Mouse (Mus musculus): ENCODE data around the gene Olfr272. TPM values are rescaled to one million over a fixed set of nuclear protein-coding genes. Genes with fewer than 3 reads are reported as not detected.
A peak's percentile ranks its signal among the peaks of the same experiment; 100 is the strongest.

Olfr272 gene
- not detected in 2 replicates for polyA plus RNA-seq (2014; fragmentation: Nextera tagmentation; extraction: Ambion mirVana)

DNA sequence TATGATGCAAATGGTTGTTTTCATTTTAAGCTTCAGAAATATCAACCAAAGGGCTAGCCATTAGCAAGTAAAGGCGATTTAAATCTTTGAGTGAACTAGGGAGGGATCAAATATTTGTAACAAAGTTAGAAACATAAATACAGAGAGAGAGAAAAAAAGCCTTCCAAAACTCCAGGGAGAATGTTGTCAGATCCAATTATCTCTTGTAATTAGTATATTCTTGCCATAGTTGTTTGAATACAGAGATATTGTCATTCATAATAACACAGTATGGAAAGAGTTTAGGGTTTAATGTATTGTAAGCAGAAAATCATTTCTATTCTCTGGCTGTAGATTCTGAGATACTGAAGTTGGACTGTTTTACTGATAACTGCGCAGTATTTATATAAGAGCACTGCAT, at the start of gene Olfr272:
Gene Olfr272 (minus strand): TSS at position 101 of the 400 bp plus-strand sequence.
- 74% methylated on average over 2 of the region's 2 CpGs for WGBS
- no peak for ATAC-seq (ENCODE audit: insufficient read depth)

DNA sequence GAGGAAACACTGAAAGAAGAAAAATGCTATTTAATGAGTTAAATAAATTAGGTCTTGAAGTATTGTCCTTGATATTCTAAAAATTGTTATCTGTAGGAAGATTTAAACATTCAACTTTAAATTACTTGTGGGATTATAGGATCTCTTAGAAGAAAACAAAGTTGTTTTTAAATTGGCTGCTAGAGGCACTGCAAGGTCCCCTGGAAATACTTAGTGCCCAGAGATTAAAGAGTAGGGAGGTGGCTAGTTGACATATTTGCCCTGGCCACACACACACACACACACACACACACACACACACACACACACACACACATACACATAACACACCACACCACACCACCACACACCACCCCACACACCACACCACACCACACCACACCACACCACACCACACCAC, 45.3 kb upstream of the Olfr272 start, which contains the start of gene Olfr270:
Gene Olfr270 (plus strand): TSS at position 301 of the 400 bp plus-strand sequence.
- Histone ChIP-seq H3K36me3 (ENCODE audit: insufficient read depth) (no peaks in the 10 kb centered on the region), H3K4me1 (ENCODE audit: insufficient read depth) (no peaks in the 10 kb centered on the region), H3K4me3 (ENCODE audit: low read depth, low read length) (no peak within 1 kb of the TSS), H3K9ac (no peak within 1 kb of the TSS), H3K4me2 (no peak within 1 kb of the TSS), H3K9me3 (ENCODE audit: low read depth, low read length) (no peaks in the 10 kb centered on the region), H3K27ac (ENCODE audit: low read depth) (no peak within 1 kb of the TSS), H3K27me3 (ENCODE audit: insufficient read depth, low read length) (no peaks in the 10 kb centered on the region)
- DNase-seq (no peak), ATAC-seq (ENCODE audit: insufficient read depth) (no peak)
- no peak for TF ChIP-seq CTCF (IDR thresholded peaks at IDR 0.05; ENCODE audit: low read depth)

More for the DNA sequence above, at the start of gene Olfr272:
- DNase-seq: no peak
- Histone ChIP-seq H3K9ac (no peak within 1 kb of the TSS), H3K27me3 (ENCODE audit: insufficient read depth, low read length) (no peaks in the 10 kb centered on the region), H3K9me3 (ENCODE audit: low read depth, low read length) (no peaks in the 10 kb centered on the region), H3K36me3 (ENCODE audit: insufficient read depth) (no peaks in the 10 kb centered on the region), H3K4me1 (ENCODE audit: insufficient read depth) (no peaks in the 10 kb centered on the region), H3K4me3 (ENCODE audit: low read depth, low read length) (no peak within 1 kb of the TSS), H3K4me2 (no peak within 1 kb of the TSS), H3K27ac (ENCODE audit: low read depth) (no peak within 1 kb of the TSS)
- no peak for TF ChIP-seq CTCF (IDR thresholded peaks at IDR 0.05; ENCODE audit: low read depth)

DNA sequence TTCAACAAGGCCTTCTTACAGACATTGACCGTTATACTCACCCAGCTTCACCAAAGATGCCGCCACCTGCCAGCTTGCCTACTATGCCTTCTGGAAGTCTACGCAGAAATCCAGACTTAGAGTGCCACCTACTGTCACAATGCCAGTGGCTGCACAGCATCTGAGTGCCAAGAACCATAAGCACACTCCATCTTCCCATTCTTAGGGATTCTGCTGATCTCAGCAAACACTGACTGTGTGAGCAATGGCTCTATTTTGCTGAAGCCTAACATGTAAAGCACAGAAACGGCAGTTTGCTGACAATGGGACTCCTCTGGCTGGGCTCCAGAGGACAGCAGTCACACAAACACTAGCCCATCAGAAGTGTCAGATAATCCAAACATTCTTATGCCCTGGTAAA, 39.7 kb upstream of the Olfr272 start:
- TF ChIP-seq CTCF (IDR thresholded peaks at IDR 0.05; ENCODE audit: low read depth): peak; percentile 62
- Histone ChIP-seq H3K9ac (no peak overlapping the region), H3K4me1 (ENCODE audit: insufficient read depth) (no peaks in the 10 kb centered on the region), H3K27ac (ENCODE audit: low read depth) (no peak overlapping the region), H3K4me3 (ENCODE audit: low read depth, low read length) (no peak overlapping the region), H3K36me3 (ENCODE audit: insufficient read depth) (no peaks in the 10 kb centered on the region), H3K9me3 (ENCODE audit: low read depth, low read length) (no peaks in the 10 kb centered on the region), H3K27me3 (ENCODE audit: insufficient read depth, low read length) (no peaks in the 10 kb centered on the region), H3K4me2 (no peak overlapping the region)
- 33% methylated on average over 4 of the region's 4 CpGs for WGBS
- peak; percentile 87 for ATAC-seq (ENCODE audit: insufficient read depth)
- DNase-seq: peak; percentile 83

DNA sequence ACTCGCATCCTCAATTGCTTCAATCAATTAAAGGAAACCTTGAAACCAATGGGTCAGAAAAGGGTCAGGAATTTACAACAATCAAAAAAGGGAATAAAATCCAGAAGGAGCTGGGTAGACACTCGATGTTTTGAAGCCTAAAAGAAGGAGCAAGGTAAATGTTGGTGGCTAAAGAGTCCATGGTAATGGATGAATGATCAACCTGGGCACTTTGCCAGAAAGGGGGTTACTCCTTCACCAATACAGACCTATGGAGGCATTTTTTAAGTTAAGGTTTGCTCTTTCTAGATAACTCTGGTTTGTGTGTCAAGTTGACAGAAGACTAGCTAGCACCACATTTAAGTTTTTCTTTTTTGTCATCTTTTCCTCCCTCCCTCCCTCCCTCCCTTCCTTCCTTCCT, 30.0 kb upstream of the Olfr272 start:
- Histone ChIP-seq H3K27me3 (ENCODE audit: insufficient read depth, low read length) (no peaks in the 10 kb centered on the region), H3K36me3 (ENCODE audit: insufficient read depth) (no peaks in the 10 kb centered on the region), H3K4me3 (ENCODE audit: low read depth, low read length) (no peak overlapping the region), H3K4me1 (ENCODE audit: insufficient read depth) (no peaks in the 10 kb centered on the region), H3K9ac (no peak overlapping the region), H3K27ac (ENCODE audit: low read depth) (no peak overlapping the region), H3K9me3 (ENCODE audit: low read depth, low read length) (no peaks in the 10 kb centered on the region), H3K4me2 (no peak overlapping the region)
- TF ChIP-seq CTCF (IDR thresholded peaks at IDR 0.05; ENCODE audit: low read depth): no peak
- DNase-seq (no peak), ATAC-seq (ENCODE audit: insufficient read depth) (no peak)
- 73% methylated on average over 2 of the region's 2 CpGs for WGBS

DNA sequence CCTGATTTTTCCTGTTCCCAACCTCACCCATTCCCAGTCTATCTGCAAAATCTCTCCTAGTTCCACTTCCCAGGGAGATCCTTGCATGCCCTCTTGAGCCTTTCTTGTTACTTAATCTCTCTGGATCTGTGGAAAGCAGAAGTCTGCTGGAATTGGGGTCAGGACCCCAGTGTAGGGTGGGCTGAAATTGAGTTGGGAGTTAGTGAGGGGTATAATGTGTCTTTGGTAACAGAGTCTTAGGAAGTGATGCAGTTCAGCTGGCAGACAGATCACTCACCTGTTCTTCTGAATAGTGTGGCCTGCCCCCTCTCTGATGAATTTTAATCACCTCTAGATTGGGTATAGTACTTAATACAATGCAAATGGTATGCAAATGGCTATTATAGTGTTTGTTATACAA, 27.7 kb upstream of the Olfr272 start:
- H3K4me2 ChIP-seq: no peak overlapping the region
- H3K9ac ChIP-seq: no peak overlapping the region
- no peak for TF ChIP-seq CTCF (IDR thresholded peaks at IDR 0.05; ENCODE audit: low read depth)
- no peaks in the 10 kb centered on the region for H3K9me3 ChIP-seq (ENCODE audit: low read depth, low read length)
- H3K36me3 ChIP-seq (ENCODE audit: insufficient read depth): no peaks in the 10 kb centered on the region
- DNase-seq: no peak
- no peak for ATAC-seq (ENCODE audit: insufficient read depth)
- no peaks in the 10 kb centered on the region for H3K27me3 ChIP-seq (ENCODE audit: insufficient read depth, low read length)
- H3K4me3 ChIP-seq (ENCODE audit: low read depth, low read length): no peak overlapping the region
- no peak overlapping the region for H3K27ac ChIP-seq (ENCODE audit: low read depth)
- no peaks in the 10 kb centered on the region for H3K4me1 ChIP-seq (ENCODE audit: insufficient read depth)

DNA sequence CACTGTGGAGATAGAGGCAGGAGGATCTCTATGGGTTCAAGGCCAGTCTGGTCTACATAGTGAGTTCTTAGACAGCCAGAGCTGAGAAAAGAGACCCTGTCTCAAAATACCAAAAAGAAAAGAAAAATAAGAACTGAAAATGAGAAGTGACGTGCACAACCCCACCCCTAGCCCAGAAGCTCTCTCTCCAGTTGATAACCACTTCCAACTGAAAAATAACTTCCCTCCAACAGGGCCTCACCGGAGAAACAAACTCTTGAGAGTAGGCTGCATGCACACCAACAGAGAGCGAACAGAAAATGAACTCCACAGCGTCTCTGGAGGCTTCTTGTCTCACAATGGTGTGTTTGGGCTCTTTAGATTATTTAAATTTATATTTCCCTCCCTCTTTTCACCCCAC, 11.5 kb upstream of the Olfr272 start:
- Histone ChIP-seq H3K4me1 (ENCODE audit: insufficient read depth) (no peaks in the 10 kb centered on the region), H3K27me3 (ENCODE audit: insufficient read depth, low read length) (no peaks in the 10 kb centered on the region)
- WGBS: 86% methylated on average over 4 of the region's 4 CpGs

DNA sequence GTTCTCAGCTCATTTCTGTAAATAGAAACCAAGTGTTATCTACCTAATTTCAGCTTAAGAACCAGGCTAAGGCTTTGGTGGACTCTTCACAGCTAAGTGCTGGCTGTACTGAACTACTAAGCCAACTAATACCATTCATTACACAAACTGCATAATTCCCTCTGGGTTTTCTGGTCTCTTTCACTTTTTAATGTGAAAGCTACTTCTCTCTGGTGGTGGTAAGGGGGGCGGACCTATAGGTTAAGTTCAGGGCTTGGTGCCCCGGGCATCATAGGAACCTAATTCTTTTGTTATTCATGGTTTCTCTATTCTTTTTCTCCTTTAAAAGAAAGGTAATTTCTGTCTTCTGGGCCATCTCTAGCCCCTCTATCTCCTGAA, 1.7 kb downstream of the Olfr272 start:
- H3K4me3 ChIP-seq (ENCODE audit: low read depth, low read length): no peak overlapping the region
- 87% methylated on average over 2 of the region's 2 CpGs for WGBS

More for the DNA sequence above, 11.5 kb upstream of the Olfr272 start:
- Histone ChIP-seq H3K36me3 (ENCODE audit: insufficient read depth) (no peaks in the 10 kb centered on the region), H3K9me3 (ENCODE audit: low read depth, low read length) (no peaks in the 10 kb centered on the region), H3K4me3 (ENCODE audit: low read depth, low read length) (no peak overlapping the region), H3K9ac (no peak overlapping the region), H3K4me2 (no peak overlapping the region), H3K27ac (ENCODE audit: low read depth) (no peak overlapping the region)
- no peak for DNase-seq
- no peak for TF ChIP-seq CTCF (IDR thresholded peaks at IDR 0.05; ENCODE audit: low read depth)
- ATAC-seq (ENCODE audit: insufficient read depth): no peak

More for the DNA sequence above, 1.7 kb downstream of the Olfr272 start:
- H3K36me3 ChIP-seq (ENCODE audit: insufficient read depth): no peaks in the 10 kb centered on the region
- no peak overlapping the region for H3K27ac ChIP-seq (ENCODE audit: low read depth)
- H3K27me3 ChIP-seq (ENCODE audit: insufficient read depth, low read length): no peaks in the 10 kb centered on the region
- no peak overlapping the region for H3K4me2 ChIP-seq
- DNase-seq: no peak
- H3K9ac ChIP-seq: no peak overlapping the region
- no peak for ATAC-seq (ENCODE audit: insufficient read depth)
- H3K4me1 ChIP-seq (ENCODE audit: insufficient read depth): no peaks in the 10 kb centered on the region
- TF ChIP-seq CTCF (IDR thresholded peaks at IDR 0.05; ENCODE audit: low read depth): no peak
- H3K9me3 ChIP-seq (ENCODE audit: low read depth, low read length): no peaks in the 10 kb centered on the region
